Mouse (Mus musculus): ENCODE measurements around the gene Pdcd5.

DNA sequence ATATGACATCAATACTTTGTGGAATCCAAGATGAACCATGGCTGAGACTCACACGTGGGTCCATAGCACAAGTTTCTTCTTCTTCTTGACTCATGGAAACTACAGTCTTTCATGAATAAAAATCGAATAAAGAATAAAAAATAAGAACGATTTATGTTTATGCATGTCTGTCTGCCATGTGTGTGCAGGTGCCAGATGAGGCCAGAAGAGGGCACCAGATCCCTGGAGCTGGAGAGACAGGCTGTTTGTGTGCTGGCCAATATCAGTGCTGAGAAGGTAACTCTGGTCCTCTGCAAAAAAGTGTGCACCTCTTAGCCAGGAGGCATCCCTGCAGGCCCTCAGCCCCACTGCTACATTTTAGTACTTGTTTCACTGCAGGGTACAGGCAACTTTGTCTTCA, 34.2 kb upstream of the Pdcd5 start:
- TF ChIP-seq POLR2A (IDR thresholded peaks at IDR 0.05; ENCODE audit: low read depth, low read length): no peak
- TF ChIP-seq CTCF (IDR thresholded peaks at IDR 0.05; ENCODE audit: extremely low read depth, insufficient read depth, insufficient read length, insufficient replicate concordance): no peak
